Mouse (Mus musculus): ENCODE data around the gene Rtn2. TPM values are rescaled to one million over a fixed set of nuclear protein-coding genes. Genes with fewer than 3 reads are reported as not detected.

Rtn2 gene
- polyA plus RNA-seq, 1 experiment from 2014 or later: 27.2 TPM

DNA sequence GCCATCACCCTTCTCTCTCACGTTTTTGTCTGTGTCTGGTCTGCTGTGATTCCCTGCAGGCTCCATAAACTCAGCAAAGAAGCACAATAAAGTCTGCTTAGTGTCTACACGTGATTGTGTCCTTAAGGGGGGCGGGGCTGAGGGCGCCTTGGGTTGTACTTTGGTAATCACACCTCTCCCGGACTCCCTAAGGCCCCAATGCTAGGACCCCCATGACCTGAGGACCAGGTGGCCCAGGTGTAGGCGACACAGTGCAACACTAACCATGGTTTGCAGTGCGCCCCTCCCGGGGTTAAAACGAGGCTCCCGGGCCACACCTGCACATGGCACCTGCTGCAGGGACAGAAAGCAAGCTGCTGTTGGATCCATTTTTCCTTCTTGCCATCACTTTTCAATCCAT is 58.8 kb downstream of the Rtn2 start:
- Histone ChIP-seq H3K36me3 (no peaks in the 10 kb centered on the region), H3K27me3 (0 out of 2 replicates have a peak, but pooled peaks cover 2% of the 10 kb centered on the region), H3K9ac (peak overlapping the region; percentile 66), H3K4me3 (peak overlapping the region; percentile 53), H3K4me2 (peak overlapping the region; percentile 86), H3K9me3 (replicated peaks) (no peaks in the 10 kb centered on the region), H3K4me1 (replicated peaks) (peaks cover 72% of the 10 kb centered on the region), H3K27ac (peak overlapping the region; percentile 97)
- 18% methylated on average over 10 of the region's 10 CpGs for WGBS
- ATAC-seq (replicated peaks; ENCODE audit: insufficient number of reproducible peaks, insufficient read depth, low FRiP score, low read depth): no peak

DNA sequence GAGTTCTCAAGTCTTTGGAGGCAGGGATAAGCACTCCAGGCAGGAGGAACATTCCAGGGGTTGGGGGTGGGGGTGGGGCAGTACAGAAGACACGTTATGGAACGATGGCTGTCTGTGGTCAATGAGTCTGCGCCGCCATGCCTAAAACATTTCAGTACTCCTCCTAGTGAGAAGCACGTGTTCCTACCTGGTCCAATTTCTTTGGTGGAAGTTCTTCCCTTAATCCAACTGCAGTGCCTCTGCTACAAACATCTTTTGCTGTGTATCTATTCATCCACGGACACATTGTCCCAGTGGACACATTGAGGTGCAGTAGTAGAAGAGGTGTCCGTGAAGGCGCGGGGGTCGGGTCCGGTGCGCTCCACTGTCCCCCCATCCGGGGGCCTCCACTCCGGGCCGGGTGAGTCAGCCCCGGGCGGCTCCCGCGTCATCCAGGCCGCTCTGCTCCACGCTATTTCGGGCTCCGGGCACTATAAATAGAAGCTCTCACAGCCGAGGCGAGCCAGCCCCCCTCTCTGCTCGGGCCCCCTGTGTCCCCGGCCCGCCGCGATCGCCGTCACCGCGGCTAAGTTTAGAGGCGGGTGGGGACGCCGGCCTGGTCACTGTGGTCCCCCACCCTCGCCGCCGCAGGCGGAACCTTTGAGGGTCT is 59.5 kb downstream of the Rtn2 start:
- peak overlapping the region; percentile 66 for H3K9ac ChIP-seq
- peak overlapping the region; percentile 53 for H3K4me3 ChIP-seq
- no peaks in the 10 kb centered on the region for H3K9me3 ChIP-seq (replicated peaks)
- H3K4me2 ChIP-seq: peak overlapping the region; percentile 86
- H3K27ac ChIP-seq: peak overlapping the region; percentile 97
- WGBS: under 1% methylated on average over 41 of the region's 41 CpGs
- peaks cover 68% of the 10 kb centered on the region for H3K4me1 ChIP-seq (replicated peaks)
- ATAC-seq (replicated peaks; ENCODE audit: insufficient number of reproducible peaks, insufficient read depth, low FRiP score, low read depth): peak; percentile 83
- H3K27me3 ChIP-seq: 0 out of 2 replicates have a peak, but pooled peaks cover 2% of the 10 kb centered on the region
- H3K36me3 ChIP-seq: peaks cover 1% of the 10 kb centered on the region; the same call in 1 of the 2 replicates

DNA sequence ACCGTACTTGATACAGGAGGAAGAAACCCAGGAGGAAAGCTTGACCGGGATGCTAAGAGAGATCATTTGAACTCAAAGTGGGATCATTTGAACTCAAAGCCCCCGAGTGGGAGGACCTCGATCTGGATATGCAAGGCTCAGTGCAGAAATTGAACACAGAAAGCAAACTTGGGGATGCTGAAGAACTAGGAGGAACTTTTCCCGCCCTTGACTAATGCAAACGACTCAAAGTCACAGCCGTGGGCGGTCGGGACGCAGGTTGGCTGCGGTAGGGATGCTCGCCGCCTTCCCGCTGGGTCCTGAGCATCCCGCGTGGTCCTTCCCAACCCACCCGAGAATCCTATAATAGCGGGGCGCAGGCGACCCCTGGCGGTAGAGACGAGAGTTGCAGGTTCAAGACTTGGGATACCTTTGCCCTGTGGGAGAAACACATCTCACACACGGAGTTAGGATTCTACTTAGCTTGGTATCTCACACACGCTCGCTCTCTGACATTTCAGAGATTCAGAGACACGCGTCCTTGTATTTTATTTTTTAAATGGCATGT is 60.1 kb downstream of the Rtn2 start:
- H3K4me3 ChIP-seq: peak overlapping the region; percentile 53
- H3K4me1 ChIP-seq (replicated peaks): peaks cover 62% of the 10 kb centered on the region
- H3K27me3 ChIP-seq: 0 out of 2 replicates have a peak, but pooled peaks cover 2% of the 10 kb centered on the region
- peak overlapping the region; percentile 97 for H3K27ac ChIP-seq
- H3K9ac ChIP-seq: peak overlapping the region; percentile 66
- peak overlapping the region; percentile 86 for H3K4me2 ChIP-seq
- H3K36me3 ChIP-seq: peaks cover 4% of the 10 kb centered on the region; the same call in 1 of the 2 replicates
- ATAC-seq (replicated peaks; ENCODE audit: insufficient number of reproducible peaks, insufficient read depth, low FRiP score, low read depth): peak; percentile 17; the same call in 1 of the 2 replicates
- H3K9me3 ChIP-seq (replicated peaks): no peaks in the 10 kb centered on the region
- under 1% methylated on average over 27 of the region's 27 CpGs for WGBS

- Histone ChIP-seq H3K27ac (peak overlapping the region; percentile 40; the same call in 1 of the 2 replicates), H3K4me2 (peak overlapping the region; percentile 86), H3K9ac (0 out of 2 replicates have a peak overlapping the region, but pooled peaks have one; percentile 16), H3K4me1 (replicated peaks) (peaks cover 55% of the 10 kb centered on the region), H3K4me3 (0 out of 2 replicates have a peak overlapping the region, but pooled peaks have one; percentile 8), H3K9me3 (replicated peaks) (no peaks in the 10 kb centered on the region), H3K27me3 (0 out of 2 replicates have a peak, but pooled peaks cover 2% of the 10 kb centered on the region), H3K36me3 (peaks cover 4% of the 10 kb centered on the region)
- no peak for ATAC-seq (replicated peaks; ENCODE audit: insufficient number of reproducible peaks, insufficient read depth, low FRiP score, low read depth)
- under 1% methylated on average over 11 of the region's 11 CpGs for WGBS
Measured at GRCm38 (mm10) chr7:19343210-19343808, 60.9 kb downstream of the Rtn2 start.

GRCm38 (mm10) chr7:19344237-19344847 is 61.9 kb downstream of the Rtn2 start, which contains the start of gene Ercc1:
Gene Ercc1 (plus strand): TSS chr7:19344778.
- Histone ChIP-seq H3K36me3 (peaks cover 15% of the 10 kb centered on the region), H3K9me3 (replicated peaks) (no peaks in the 10 kb centered on the region), H3K4me1 (replicated peaks) (peaks cover 49% of the 10 kb centered on the region), H3K4me2 (peak within 1 kb of the TSS; percentile 86), H3K9ac (peak within 1 kb of the TSS; percentile 60), H3K27me3 (0 out of 2 replicates have a peak, but pooled peaks cover 2% of the 10 kb centered on the region), H3K4me3 (peak within 1 kb of the TSS; percentile 83), H3K27ac (peak within 1 kb of the TSS; percentile 86)
- ATAC-seq (replicated peaks; ENCODE audit: insufficient number of reproducible peaks, insufficient read depth, low FRiP score, low read depth): no peak
- WGBS: 18% methylated on average over 12 of the region's 12 CpGs

DNA sequence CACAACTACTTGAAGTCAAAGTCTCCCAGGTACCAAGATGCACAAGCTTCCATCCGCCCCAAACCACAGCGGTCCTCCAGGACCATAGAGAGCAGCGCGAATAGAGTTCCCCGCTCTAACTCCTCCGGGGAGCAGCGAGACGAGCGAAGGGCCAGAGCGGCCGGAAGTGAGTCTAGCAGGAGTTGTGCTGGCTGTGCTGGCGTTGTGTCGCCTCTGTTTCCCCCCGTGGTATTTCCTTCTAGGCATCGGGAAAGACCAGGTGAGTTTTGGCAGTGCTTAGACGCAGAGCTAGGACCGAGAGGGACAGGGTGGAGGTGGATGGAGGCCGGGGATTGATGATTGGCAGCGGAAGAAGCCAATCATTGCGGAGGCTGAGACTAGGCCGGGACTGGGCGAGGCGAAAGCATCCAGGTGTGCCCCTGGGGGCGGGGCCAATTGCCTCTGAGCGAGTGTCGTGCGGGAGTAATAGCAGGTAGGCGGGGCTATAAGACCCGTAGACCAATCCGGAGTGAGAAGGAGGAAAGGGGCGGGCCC is 62.6 kb downstream of the Rtn2 start:
- peaks cover 15% of the 10 kb centered on the region for H3K36me3 ChIP-seq
- under 1% methylated on average over 31 of the region's 31 CpGs for WGBS

More for the DNA sequence above, 62.6 kb downstream of the Rtn2 start:
- H3K9ac ChIP-seq: peak overlapping the region; percentile 60
- ATAC-seq (replicated peaks; ENCODE audit: insufficient number of reproducible peaks, insufficient read depth, low FRiP score, low read depth): peak; percentile 85
- H3K4me1 ChIP-seq (replicated peaks): peaks cover 47% of the 10 kb centered on the region
- 0 out of 2 replicates have a peak, but pooled peaks cover 2% of the 10 kb centered on the region for H3K27me3 ChIP-seq
- H3K27ac ChIP-seq: peak overlapping the region; percentile 86
- H3K9me3 ChIP-seq (replicated peaks): no peaks in the 10 kb centered on the region
- H3K4me2 ChIP-seq: peak overlapping the region; percentile 73
- peak overlapping the region; percentile 83 for H3K4me3 ChIP-seq

Other genes starting within 250 kb of the Rtn2 start
- not detected in 2 replicates for gene Rsph6a, start 227.9 kb upstream of the Rtn2 start, polyA plus RNA-seq (2015; fragmentation: Nextera tagmentation; extraction: Ambion mirVana)
- 14.2 and 20.0 TPM in 2 replicates for gene Dmwd, start 206.4 kb upstream of the Rtn2 start, polyA plus RNA-seq (2015; fragmentation: Nextera tagmentation; extraction: Ambion mirVana)
- gene Dmpk, start 198.8 kb upstream of the Rtn2 start, polyA plus RNA-seq (2015; fragmentation: Nextera tagmentation; extraction: Ambion mirVana): 51.9 and 57.3 TPM in 2 replicates
- 4.9 and 6.7 TPM in 2 replicates for gene Six5, start 188.0 kb upstream of the Rtn2 start, polyA plus RNA-seq (2015; fragmentation: Nextera tagmentation; extraction: Ambion mirVana)
- gene Gm4969, start 164.3 kb upstream of the Rtn2 start, polyA plus RNA-seq (2015; fragmentation: Nextera tagmentation; extraction: Ambion mirVana): 0.73 and 1.0 TPM in 2 replicates
- gene Fbxo46, start 162.8 kb upstream of the Rtn2 start, polyA plus RNA-seq (2015; fragmentation: Nextera tagmentation; extraction: Ambion mirVana): 7.3 and 9.6 TPM in 2 replicates
- 8.8 and 10.0 TPM in 2 replicates for gene Qpctl, start 133.3 kb upstream of the Rtn2 start, polyA plus RNA-seq (2015; fragmentation: Nextera tagmentation; extraction: Ambion mirVana)
- gene Snrpd2, start 132.9 kb upstream of the Rtn2 start, polyA plus RNA-seq (2015; fragmentation: Nextera tagmentation; extraction: Ambion mirVana): 93.2 and 96.6 TPM in 2 replicates
- 73.8 and 73.9 TPM in 2 replicates for gene Gipr, start 116.5 kb upstream of the Rtn2 start, polyA plus RNA-seq (2015; fragmentation: Nextera tagmentation; extraction: Ambion mirVana)
- 18.9 and 21.0 TPM in 2 replicates for gene Eml2, start 106.2 kb upstream of the Rtn2 start, polyA plus RNA-seq (2015; fragmentation: Nextera tagmentation; extraction: Ambion mirVana)
- gene Gpr4, start 70.1 kb upstream of the Rtn2 start, polyA plus RNA-seq (2015; fragmentation: Nextera tagmentation; extraction: Ambion mirVana): 2.1 and 2.2 TPM in 2 replicates
- 33.8 and 37.9 TPM in 2 replicates for gene Opa3, start 54.3 kb upstream of the Rtn2 start, polyA plus RNA-seq (2015; fragmentation: Nextera tagmentation; extraction: Ambion mirVana)
- 81.2 and 81.6 TPM in 2 replicates for gene Vasp, start 10.8 kb upstream of the Rtn2 start, polyA plus RNA-seq (2015; fragmentation: Nextera tagmentation; extraction: Ambion mirVana)
- gene Ppm1n, start 2.6 kb upstream of the Rtn2 start, polyA plus RNA-seq (2015; fragmentation: Nextera tagmentation; extraction: Ambion mirVana): 0.11 and 0.16 TPM in 2 replicates
- 0.20 and 0.47 TPM in 2 replicates for gene Fosb, start 27.4 kb downstream of the Rtn2 start, polyA plus RNA-seq (2015; fragmentation: Nextera tagmentation; extraction: Ambion mirVana)
- 59.8 and 60.3 TPM in 2 replicates for gene Ercc1, start 62.2 kb downstream of the Rtn2 start, polyA plus RNA-seq (2015; fragmentation: Nextera tagmentation; extraction: Ambion mirVana)
- gene Cd3eap, start 76.9 kb downstream of the Rtn2 start, polyA plus RNA-seq (2015; fragmentation: Nextera tagmentation; extraction: Ambion mirVana): 13.6 and 15.5 TPM in 2 replicates
- 13.5 and 14.4 TPM in 2 replicates for gene Ppp1r13l, start 77.1 kb downstream of the Rtn2 start, polyA plus RNA-seq (2015; fragmentation: Nextera tagmentation; extraction: Ambion mirVana)
- 8.9 and 11.3 TPM in 2 replicates for gene Ercc2, start 99.4 kb downstream of the Rtn2 start, polyA plus RNA-seq (2015; fragmentation: Nextera tagmentation; extraction: Ambion mirVana)
- gene Klc3, start 121.5 kb downstream of the Rtn2 start, polyA plus RNA-seq (2015; fragmentation: Nextera tagmentation; extraction: Ambion mirVana): 3.0 and 4.3 TPM in 2 replicates
- 1,612 and 2,052 TPM in 2 replicates for gene Ckm, start 122.2 kb downstream of the Rtn2 start, polyA plus RNA-seq (2015; fragmentation: Nextera tagmentation; extraction: Ambion mirVana)
- gene Mark4, start 176.2 kb downstream of the Rtn2 start, polyA plus RNA-seq (2015; fragmentation: Nextera tagmentation; extraction: Ambion mirVana): 7.6 and 8.5 TPM in 2 replicates
- gene Exoc3l2, start 180.7 kb downstream of the Rtn2 start, polyA plus RNA-seq (2015; fragmentation: Nextera tagmentation; extraction: Ambion mirVana): 0.91 and 1.1 TPM in 2 replicates
- gene Bloc1s3, start 225.7 kb downstream of the Rtn2 start, polyA plus RNA-seq (2015; fragmentation: Nextera tagmentation; extraction: Ambion mirVana): 1.5 and 1.7 TPM in 2 replicates
- 73.2 and 81.2 TPM in 2 replicates for gene Trappc6a, start 225.8 kb downstream of the Rtn2 start, polyA plus RNA-seq (2015; fragmentation: Nextera tagmentation; extraction: Ambion mirVana)
- not detected in 2 replicates for gene Nkpd1, start 235.2 kb downstream of the Rtn2 start, polyA plus RNA-seq (2015; fragmentation: Nextera tagmentation; extraction: Ambion mirVana)

Measured in heart, embryonic 15.5 days (tissue).